Mouse (Mus musculus) right cerebral cortex, postnatal 14 days (tissue): ENCODE results near the gene Sh3bp5.

Experiments
- DNase-seq: peaks from one replicate; pipeline ENCODE4 v3.0.0; 2022

The Sh3bp5 gene

GRCm38 (mm10) chr14:31389421-31390147, 46.3 kb downstream of the Sh3bp5 start:
- DNase-seq, result no peak

- DNase-seq, result no peak
Measured at GRCm38 (mm10) chr14:31388086-31388872, 47.6 kb downstream of the Sh3bp5 start.

- DNase-seq, result no peak
Measured at GRCm38 (mm10) chr14:31387301-31387981, 48.4 kb downstream of the Sh3bp5 start.

GRCm38 (mm10) chr14:31385977-31386697, 49.7 kb downstream of the Sh3bp5 start:
- peak; percentile 76 for DNase-seq

GRCm38 (mm10) chr14:31385406-31385805, 50.5 kb downstream of the Sh3bp5 start:
- DNase-seq, result no peak

GRCm38 (mm10) chr14:31384366-31385323, 51.2 kb downstream of the Sh3bp5 start:
- DNase-seq, result peak; percentile 46

GRCm38 (mm10) chr14:31383470-31384050, 52.3 kb downstream of the Sh3bp5 start:
- DNase-seq, result peak; percentile 71

- DNase-seq, result no peak
Measured at GRCm38 (mm10) chr14:31382276-31382675, 53.6 kb downstream of the Sh3bp5 start.

GRCm38 (mm10) chr14:31376331-31376730, 59.5 kb downstream of the Sh3bp5 start:
- DNase-seq, result no peak

- no peak for DNase-seq
Measured at GRCm38 (mm10) chr14:31374390-31374789, 61.5 kb downstream of the Sh3bp5 start.

GRCm38 (mm10) chr14:31369377-31369776, 66.5 kb downstream of the Sh3bp5 start:
- no peak for DNase-seq

- no peak for DNase-seq
Measured at GRCm38 (mm10) chr14:31367951-31368350, 67.9 kb downstream of the Sh3bp5 start.

GRCm38 (mm10) chr14:31365350-31365749, 70.5 kb downstream of the Sh3bp5 start:
- peak; percentile 75 for DNase-seq

GRCm38 (mm10) chr14:31364589-31364988, 71.3 kb downstream of the Sh3bp5 start:
- no peak for DNase-seq

GRCm38 (mm10) chr14:31362236-31362635, 73.6 kb downstream of the Sh3bp5 start:
- no peak for DNase-seq

GRCm38 (mm10) chr14:31345367-31345766, 90.5 kb downstream of the Sh3bp5 start:
- no peak for DNase-seq

- no peak for DNase-seq
Measured at GRCm38 (mm10) chr14:31343241-31343640, 92.6 kb downstream of the Sh3bp5 start.

- no peak for DNase-seq
Measured at GRCm38 (mm10) chr14:31337947-31338346, 97.9 kb downstream of the Sh3bp5 start.

- DNase-seq, result no peak
Measured at GRCm38 (mm10) chr14:31337406-31337805, 98.5 kb downstream of the Sh3bp5 start.

GRCm38 (mm10) chr14:31336369-31337155, 99.3 kb downstream of the Sh3bp5 start, which contains the start of gene Capn7:
Gene Capn7 (plus strand): TSS chr14:31336638.
- peak; percentile 100 for DNase-seq
